Mouse (Mus musculus) stomach, postnatal 0 days (tissue): ENCODE results near the gene Tnfrsf25.

Experiments used
- CTCF ChIP-seq: IDR thresholded peaks from 2 replicates; pipeline ENCODE4 v1.5.1; 2016; ENCODE audit warnings: antibody characterized with exemption, low read depth, mild to moderate bottlenecking, moderate library complexity
- EP300 ChIP-seq: optimal IDR thresholded peaks from 2 replicates; pipeline ENCODE3; 2016; ENCODE audit warnings: antibody characterized with exemption

- no peak for TF ChIP-seq EP300
- no peak for TF ChIP-seq CTCF
Measured at GRCm38 (mm10) chr4:152068166-152068724, 47.5 kb upstream of the Tnfrsf25 start.
